Mouse (Mus musculus) bone marrow, adult 2 months (tissue): ENCODE results near the gene Lhx4. TPM values are rescaled to one million over a fixed set of nuclear protein-coding genes. Genes with fewer than 3 reads are reported as not detected.

Experiments
- H3K27ac ChIP-seq: fragments of 200-500 bp; 2 replicates; pipeline ENCODE4 v1.5.1; 2012; ENCODE audit warnings: low read depth, mild to moderate bottlenecking, control low read depth, inconsistent platforms, low read length; ENCODE audit not compliant: control insufficient read depth, poor library complexity, insufficient read depth
- H3K4me1 ChIP-seq: fragments of 200-500 bp; 2 replicates; pipeline ENCODE4 v1.6.1; 2011; ENCODE audit warnings: low read length; ENCODE audit not compliant: control insufficient read depth, insufficient read depth
- H3K4me3 ChIP-seq: fragments of 200-500 bp; replicated peaks from 2 replicates; pipeline ENCODE3; 2011; ENCODE audit warnings: mild to moderate bottlenecking, low read depth, low read length, control low read depth; ENCODE audit not compliant: control insufficient read depth
- CTCF ChIP-seq: fragments of 200-500 bp; IDR thresholded peaks from 2 replicates; pipeline ENCODE4 v1.5.1; 2011; ENCODE audit warnings: low read length, control low read depth; ENCODE audit not compliant: control insufficient read depth, insufficient read depth
- POLR2A ChIP-seq: fragments of 200-500 bp; IDR thresholded peaks from 2 replicates; pipeline ENCODE4 v1.6.1; 2011; ENCODE audit warnings: low read depth, mild to moderate bottlenecking, control low read depth, low read length, borderline replicate concordance; ENCODE audit not compliant: control insufficient read depth
- WGBS: fragments of 180-500 bp; shearing (Covaris S2); methylation state at CpG from one replicate; pipeline ENCODE4 v1.1.7; 2018; 5-methylcytosine and 5-hydroxymethylcytosine counted together
- polyA plus RNA-seq: library from polyadenylated mRNA; stranded (reverse); fragments of >200 nt; gene quantifications from 2 replicates; pipeline ENCODE4 v1.2.4, GENCODE M21; 2011; ENCODE audit warnings: low replicate concordance; ENCODE audit not compliant: missing spikeins, insufficient read depth, insufficient read length

Gene Lhx4
- polyA plus RNA-seq, 1 experiment, result not detected

DNA sequence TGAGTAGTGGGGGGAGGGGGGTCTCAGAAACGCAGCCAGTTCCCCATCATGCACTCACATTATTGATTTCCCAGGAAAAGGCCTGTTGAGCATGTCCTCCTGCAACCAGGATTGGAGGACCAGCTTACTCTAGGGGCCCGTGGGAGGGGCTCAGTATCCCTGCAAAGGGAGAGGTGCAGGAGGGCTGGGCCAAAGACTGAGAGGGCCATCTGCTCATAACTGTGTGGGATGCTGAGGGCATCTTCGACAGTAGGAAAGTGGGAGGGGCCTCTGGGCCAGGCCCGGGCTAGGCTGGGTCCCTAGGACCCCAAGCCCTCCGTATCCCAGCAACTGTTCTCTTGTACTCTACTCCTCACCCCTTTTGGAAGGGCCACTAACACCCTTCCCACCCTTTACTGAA lies 47.3 kb downstream of the Lhx4 start:
- H3K4me3 ChIP-seq, result no peak overlapping the region

GRCm38 (mm10) chr1:155703191-155703680 lies 48.2 kb downstream of the Lhx4 start:
- TF ChIP-seq CTCF, result no peak
- no peak for TF ChIP-seq POLR2A
- H3K4me3 ChIP-seq, result no peak overlapping the region
- H3K27ac ChIP-seq, result no peak overlapping the region
- no peaks in the 10 kb centered on the region for H3K4me1 ChIP-seq
- WGBS, result 81% methylated on average over 5 of the region's 5 CpGs

More for the DNA sequence above, 47.3 kb downstream of the Lhx4 start:
- TF ChIP-seq POLR2A (no peak), CTCF (no peak)
- WGBS, result 61% methylated on average over 5 of the region's 5 CpGs
- Histone ChIP-seq H3K27ac (no peak overlapping the region), H3K4me1 (no peaks in the 10 kb centered on the region)

GRCm38 (mm10) chr1:155700886-155701285 lies 50.6 kb downstream of the Lhx4 start:
- no peaks in the 10 kb centered on the region for H3K4me1 ChIP-seq
- no peak for TF ChIP-seq POLR2A
- TF ChIP-seq CTCF, result no peak
- no peak overlapping the region for H3K27ac ChIP-seq
- no peak overlapping the region for H3K4me3 ChIP-seq

DNA sequence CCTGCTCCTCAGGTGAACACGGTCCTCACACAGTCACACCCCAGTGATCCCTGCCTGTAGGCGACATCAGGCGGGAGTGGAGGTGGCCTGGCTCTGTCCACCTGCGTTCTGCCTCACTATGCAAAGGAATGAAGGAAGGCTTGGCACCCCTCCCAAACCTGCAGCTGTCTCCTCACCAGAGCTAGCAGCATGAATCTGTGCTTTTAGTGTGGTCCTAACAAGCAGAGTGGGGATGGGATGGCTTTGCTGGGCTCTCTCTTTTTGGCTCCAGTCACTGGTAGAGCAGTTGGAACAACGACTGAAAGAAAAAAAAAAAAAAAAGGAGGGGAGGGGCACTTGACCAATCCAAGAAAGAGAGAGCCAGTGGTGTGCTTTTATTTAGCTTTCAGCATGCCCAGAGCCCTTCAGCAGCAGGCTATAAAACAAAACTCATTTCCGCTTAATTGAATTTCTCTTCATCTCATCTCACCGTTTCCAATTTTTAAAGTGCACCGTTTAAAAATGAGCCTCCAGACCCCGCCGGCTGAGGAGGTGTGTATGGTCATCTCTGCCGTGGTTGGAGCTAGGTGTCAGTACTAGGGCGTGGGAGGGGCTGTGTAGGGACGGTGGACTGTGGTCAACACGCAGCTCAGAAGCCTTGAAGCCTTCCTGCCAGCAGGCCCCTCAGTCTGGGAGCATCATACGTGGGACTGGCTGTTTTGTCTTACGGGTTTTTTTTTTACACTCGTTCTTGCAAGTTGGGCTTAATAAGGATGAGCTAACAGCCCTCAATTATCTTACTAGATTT lies 52.9 kb downstream of the Lhx4 start:
- TF ChIP-seq CTCF, result no peak
- no peak for TF ChIP-seq POLR2A
- no peak overlapping the region for H3K27ac ChIP-seq
- 72% methylated on average over 17 of the region's 17 CpGs for WGBS
- no peak overlapping the region for H3K4me3 ChIP-seq
- no peaks in the 10 kb centered on the region for H3K4me1 ChIP-seq

- 84% methylated on average over 5 of the region's 5 CpGs for WGBS
- no peak overlapping the region for H3K27ac ChIP-seq
- H3K4me3 ChIP-seq, result no peak overlapping the region
- H3K4me1 ChIP-seq, result no peaks in the 10 kb centered on the region
- TF ChIP-seq POLR2A, result no peak
Measured at GRCm38 (mm10) chr1:155693443-155693842, 58.0 kb downstream of the Lhx4 start.

DNA sequence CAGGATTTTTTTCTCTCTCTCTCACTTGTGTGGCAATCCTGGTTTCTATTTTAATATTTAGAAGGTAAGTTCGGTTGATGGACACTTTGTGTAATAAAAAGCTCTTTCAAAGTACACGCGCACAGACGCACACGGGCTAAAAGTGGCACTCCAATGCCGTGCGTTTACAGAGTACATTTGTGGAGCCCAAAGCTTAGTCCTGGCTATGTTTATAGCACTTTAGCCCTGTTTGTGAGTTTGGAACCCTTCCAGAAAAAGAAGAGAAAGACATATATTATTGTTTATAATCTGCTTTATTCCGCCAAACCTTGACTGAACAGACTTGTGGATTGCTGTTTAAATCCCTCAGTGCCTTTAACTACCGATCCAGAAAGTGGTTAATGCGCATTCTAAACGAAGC lies 58.5 kb downstream of the Lhx4 start:
- no peak overlapping the region for H3K27ac ChIP-seq
- no peak overlapping the region for H3K4me3 ChIP-seq
- 89% methylated on average over 11 of the region's 11 CpGs for WGBS
- TF ChIP-seq POLR2A, result no peak
- TF ChIP-seq CTCF, result no peak
- no peaks in the 10 kb centered on the region for H3K4me1 ChIP-seq

GRCm38 (mm10) chr1:155692230-155692629 lies 59.3 kb downstream of the Lhx4 start:
- Histone ChIP-seq H3K4me3 (no peak overlapping the region), H3K4me1 (no peaks in the 10 kb centered on the region), H3K27ac (no peak overlapping the region)
- WGBS, result 88% methylated on average over 6 of the region's 6 CpGs
- TF ChIP-seq CTCF, result no peak
- TF ChIP-seq POLR2A, result no peak

DNA sequence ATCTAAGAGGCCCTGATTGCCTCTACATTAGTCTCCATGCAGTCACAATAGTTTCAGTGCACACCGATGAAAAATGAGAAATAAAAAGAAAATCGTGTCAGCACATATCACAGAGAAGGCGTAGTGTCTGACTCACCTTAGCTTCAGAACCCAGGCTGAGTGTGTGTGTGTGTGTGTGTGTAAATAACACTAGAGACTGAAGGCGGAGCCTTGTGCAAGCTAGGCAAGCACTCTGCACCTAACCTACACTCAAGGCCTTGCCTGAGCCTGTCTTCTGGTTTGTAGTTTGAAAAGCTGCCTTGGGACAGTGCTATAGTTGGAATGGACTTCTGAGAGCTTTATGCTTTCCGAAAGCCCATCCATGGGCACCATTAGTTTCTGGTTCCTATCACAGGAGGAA lies 61.9 kb downstream of the Lhx4 start:
- no peak for TF ChIP-seq CTCF
- no peak for TF ChIP-seq POLR2A
- Histone ChIP-seq H3K4me3 (no peak overlapping the region), H3K4me1 (no peaks in the 10 kb centered on the region), H3K27ac (no peak overlapping the region)
- WGBS, result 93% methylated on average over 5 of the region's 5 CpGs
